Mouse (Mus musculus) stomach, embryonic 15.5 days (tissue): Measurements from ENCODE around the gene Nsf. TPM values are rescaled to one million over a fixed set of nuclear protein-coding genes. Genes with fewer than 3 reads are reported as not detected.
"Not testable (repeated sequence)": the region's sequence is repeated elsewhere in the genome, so short reads cannot be mapped to it uniquely, and the experiment has no call there.

ENCODE experiments used
- ATAC-seq: fragments of 200-750 bp; cut with Nextera tagmentation; 2 replicates; pipeline ENCODE4 v1.8.0; 2017; ENCODE audit warnings: low read depth, moderate number of reproducible peaks, moderate TSS enrichment; ENCODE audit not compliant: insufficient read depth, low FRiP score
- H3K27ac ChIP-seq: fragments of 300-500 bp; sonication (generic); 2 replicates; pipeline ENCODE4 v1.5.1; 2015; ENCODE audit warnings: mild to moderate bottlenecking, inconsistent platforms
- H3K27me3 ChIP-seq: fragments of 300-500 bp; sonication (generic); replicated peaks from 2 replicates; pipeline ENCODE4 v1.6.1; 2015; ENCODE audit warnings: inconsistent platforms
- H3K36me3 ChIP-seq: fragments of 300-500 bp; sonication (generic); 2 replicates; pipeline ENCODE4 v1.6.1; 2015; ENCODE audit warnings: inconsistent platforms
- H3K4me1 ChIP-seq: fragments of 300-500 bp; sonication (generic); 2 replicates; pipeline ENCODE4 v1.6.1; 2015; ENCODE audit warnings: inconsistent platforms
- H3K4me2 ChIP-seq: fragments of 300-500 bp; sonication (generic); 2 replicates; pipeline ENCODE4 v1.6.1; 2015; ENCODE audit warnings: mild to moderate bottlenecking, inconsistent platforms
- H3K4me3 ChIP-seq: fragments of 300-500 bp; sonication (generic); replicated peaks from 2 replicates; pipeline ENCODE4 v1.5.1; 2015; ENCODE audit warnings: inconsistent platforms
- H3K9ac ChIP-seq: fragments of 300-500 bp; sonication (generic); 2 replicates; pipeline ENCODE4 v1.6.1; 2015; ENCODE audit warnings: inconsistent platforms
- H3K9me3 ChIP-seq: fragments of 300-500 bp; sonication (generic); 2 replicates; pipeline ENCODE4 v1.6.1; 2016; ENCODE audit warnings: inconsistent platforms
- WGBS: fragments of 180-500 bp; shearing (Covaris S2); methylation state at CpG from one replicate; pipeline ENCODE4 v1.1.7; 2015; 5-methylcytosine and 5-hydroxymethylcytosine counted together
- polyA plus RNA-seq: library from polyadenylated mRNA; unstranded; fragments of >200 nt; fragmentation: Nextera tagmentation; extraction: Ambion mirVana; gene quantifications from 2 replicates; pipeline ENCODE4 v1.2.1, GENCODE M21; 2015

Gene Nsf
- 44.9 and 45.8 TPM in 2 replicates for polyA plus RNA-seq

- Histone ChIP-seq H3K36me3 (no peaks in the 10 kb centered on the region), H3K4me3 (peak within 1 kb of the TSS; percentile 84), H3K27me3 (no peaks in the 10 kb centered on the region), H3K4me1 (peaks cover 4% of the 10 kb centered on the region; the same call in 1 of the 2 replicates), H3K27ac (0 out of 2 replicates have a peak within 1 kb of the TSS, but pooled peaks have one; percentile 44), H3K4me2 (peak within 1 kb of the TSS; percentile 64), H3K9me3 (no peaks in the 10 kb centered on the region; the same call in 1 of the 2 replicates), H3K9ac (peak within 1 kb of the TSS; percentile 82)
- ATAC-seq: peak; percentile 97
- WGBS: under 1% methylated on average over 53 of the region's 53 CpGs
Observed at GRCm38 (mm10) chr11:103953896-103954292, at the start of gene Nsf. Nsf (minus strand) TSS chr11:103954056.

- no peaks in the 10 kb centered on the region for H3K36me3 ChIP-seq
- no peaks in the 10 kb centered on the region for H3K9me3 ChIP-seq
- no peak overlapping the region for H3K27ac ChIP-seq
- 69% methylated on average over 9 of the region's 9 CpGs for WGBS
- no peak for ATAC-seq
- no peak overlapping the region for H3K4me3 ChIP-seq
- H3K9ac ChIP-seq: no peak overlapping the region
- H3K4me1 ChIP-seq: no peaks in the 10 kb centered on the region
- no peak overlapping the region for H3K4me2 ChIP-seq
- no peaks in the 10 kb centered on the region for H3K27me3 ChIP-seq
Observed at GRCm38 (mm10) chr11:104003397-104003796, 49.5 kb upstream of the Nsf start.

- H3K4me1 ChIP-seq: no peaks in the 10 kb centered on the region
- WGBS: 76% methylated on average over 5 of the region's 5 CpGs
- no peaks in the 10 kb centered on the region for H3K9me3 ChIP-seq
- no peak overlapping the region for H3K9ac ChIP-seq
- no peak overlapping the region for H3K4me3 ChIP-seq
- no peaks in the 10 kb centered on the region for H3K36me3 ChIP-seq
- H3K27me3 ChIP-seq: no peaks in the 10 kb centered on the region
- H3K27ac ChIP-seq: no peak overlapping the region
- H3K4me2 ChIP-seq: no peak overlapping the region
- ATAC-seq: no peak
Observed at GRCm38 (mm10) chr11:104002191-104002590, 48.3 kb upstream of the Nsf start.

- no peaks in the 10 kb centered on the region for H3K9me3 ChIP-seq
Observed at GRCm38 (mm10) chr11:104001395-104001955, 47.6 kb upstream of the Nsf start.

GRCm38 (mm10) chr11:104000667-104001394, 47.0 kb upstream of the Nsf start:
- ATAC-seq: no peak
- Histone ChIP-seq H3K27ac (no peak overlapping the region), H3K4me1 (no peaks in the 10 kb centered on the region), H3K4me2 (no peak overlapping the region), H3K9ac (no peak overlapping the region), H3K4me3 (no peak overlapping the region), H3K36me3 (no peaks in the 10 kb centered on the region), H3K27me3 (no peaks in the 10 kb centered on the region), H3K9me3 (no peaks in the 10 kb centered on the region)
- 64% methylated on average over 9 of the region's 9 CpGs for WGBS

More at GRCm38 (mm10) chr11:104001395-104001955, 47.6 kb upstream of the Nsf start:
- no peak overlapping the region for H3K4me2 ChIP-seq
- H3K4me3 ChIP-seq: no peak overlapping the region
- H3K27ac ChIP-seq: no peak overlapping the region
- H3K27me3 ChIP-seq: no peaks in the 10 kb centered on the region
- no peak overlapping the region for H3K9ac ChIP-seq
- no peak for ATAC-seq
- H3K4me1 ChIP-seq: no peaks in the 10 kb centered on the region
- 67% methylated on average over 12 of the region's 12 CpGs for WGBS
- H3K36me3 ChIP-seq: no peaks in the 10 kb centered on the region

GRCm38 (mm10) chr11:103998737-103999136, 44.9 kb upstream of the Nsf start:
- Histone ChIP-seq H3K4me3 (no peak overlapping the region), H3K27me3 (no peaks in the 10 kb centered on the region), H3K4me2 (no peak overlapping the region), H3K9ac (no peak overlapping the region), H3K27ac (no peak overlapping the region), H3K36me3 (no peaks in the 10 kb centered on the region), H3K9me3 (no peaks in the 10 kb centered on the region), H3K4me1 (no peaks in the 10 kb centered on the region)
- WGBS: 62% methylated on average over 5 of the region's 5 CpGs
- ATAC-seq: no peak

GRCm38 (mm10) chr11:103997385-103997784, 43.5 kb upstream of the Nsf start:
- Histone ChIP-seq H3K36me3 (no peaks in the 10 kb centered on the region), H3K9me3 (no peaks in the 10 kb centered on the region), H3K4me3 (no peak overlapping the region), H3K4me1 (no peaks in the 10 kb centered on the region), H3K27me3 (no peaks in the 10 kb centered on the region), H3K9ac (no peak overlapping the region), H3K27ac (no peak overlapping the region), H3K4me2 (no peak overlapping the region)
- WGBS: 15% methylated on average over 5 of the region's 5 CpGs
- no peak for ATAC-seq

- no peak overlapping the region for H3K27ac ChIP-seq
- H3K36me3 ChIP-seq: no peaks in the 10 kb centered on the region
- H3K9me3 ChIP-seq: no peaks in the 10 kb centered on the region
- H3K4me1 ChIP-seq: no peaks in the 10 kb centered on the region
- H3K4me2 ChIP-seq: no peak overlapping the region
- ATAC-seq: no peak
- H3K4me3 ChIP-seq: no peak overlapping the region
- WGBS: 64% methylated on average over 4 of the region's 4 CpGs
- H3K27me3 ChIP-seq: no peaks in the 10 kb centered on the region
- no peak overlapping the region for H3K9ac ChIP-seq
Observed at GRCm38 (mm10) chr11:103992638-103993037, 38.8 kb upstream of the Nsf start.

GRCm38 (mm10) chr11:103990049-103990557, 36.2 kb upstream of the Nsf start:
- H3K4me3 ChIP-seq, H3K4me2 ChIP-seq: not testable (repeated sequence)
- 15% methylated on average over 12 of the region's 12 CpGs for WGBS

GRCm38 (mm10) chr11:103987423-103987822, 33.6 kb upstream of the Nsf start:
- Histone ChIP-seq H3K27me3 (no peaks in the 10 kb centered on the region), H3K4me3 (no peak overlapping the region), H3K4me1 (no peaks in the 10 kb centered on the region), H3K36me3 (peaks cover 16% of the 10 kb centered on the region; the same call in 1 of the 2 replicates), H3K9ac (no peak overlapping the region), H3K9me3 (no peaks in the 10 kb centered on the region), H3K27ac (no peak overlapping the region), H3K4me2 (no peak overlapping the region)
- WGBS: 29% methylated on average over 8 of the region's 8 CpGs
- ATAC-seq: no peak; the same call in 1 of the 2 replicates

More at GRCm38 (mm10) chr11:103990049-103990557, 36.2 kb upstream of the Nsf start:
- ATAC-seq: peak; percentile 80
- H3K9me3 ChIP-seq, H3K9ac ChIP-seq, H3K27ac ChIP-seq, H3K4me1 ChIP-seq, H3K36me3 ChIP-seq, H3K27me3 ChIP-seq: not testable (repeated sequence)

- Histone ChIP-seq H3K4me1 (no peaks in the 10 kb centered on the region), H3K27me3 (no peaks in the 10 kb centered on the region), H3K9ac (no peak overlapping the region), H3K4me3 (no peak overlapping the region), H3K9me3 (no peaks in the 10 kb centered on the region), H3K4me2 (no peak overlapping the region), H3K27ac (no peak overlapping the region), H3K36me3 (peaks cover 19% of the 10 kb centered on the region; the same call in 1 of the 2 replicates)
- ATAC-seq: no peak
- WGBS: 57% methylated on average over 5 of the region's 5 CpGs
Observed at GRCm38 (mm10) chr11:103984067-103984466, 30.2 kb upstream of the Nsf start.

- H3K27me3 ChIP-seq: no peaks in the 10 kb centered on the region
- no peak overlapping the region for H3K9ac ChIP-seq
- H3K4me1 ChIP-seq: no peaks in the 10 kb centered on the region
- no peaks in the 10 kb centered on the region for H3K9me3 ChIP-seq
- no peak overlapping the region for H3K4me2 ChIP-seq
- WGBS: 67% methylated on average over 5 of the region's 5 CpGs
- no peak overlapping the region for H3K27ac ChIP-seq
- peaks cover 19% of the 10 kb centered on the region; the same call in 1 of the 2 replicates for H3K36me3 ChIP-seq
- no peak overlapping the region for H3K4me3 ChIP-seq
- ATAC-seq: no peak
Observed at GRCm38 (mm10) chr11:103981826-103982225, 28.0 kb upstream of the Nsf start.
